Mouse (Mus musculus) heart, embryonic 15.5 days (tissue): Measurements from ENCODE around the gene Tekt4. TPM values are rescaled to one million over a fixed set of nuclear protein-coding genes. Genes with fewer than 3 reads are reported as not detected.

Experiments
- ATAC-seq: fragments of 200-750 bp; cut with Nextera tagmentation; replicated peaks from 2 replicates; pipeline ENCODE4 v1.8.0; 2017; ENCODE audit warnings: low read depth, moderate TSS enrichment; ENCODE audit not compliant: insufficient number of reproducible peaks, insufficient read depth, low FRiP score
- H3K27ac ChIP-seq: fragments of 300-500 bp; sonication (generic); 2 replicates; pipeline ENCODE4 v1.5.1; 2015; ENCODE audit warnings: mild to moderate bottlenecking, inconsistent platforms
- H3K27me3 ChIP-seq: fragments of 300-500 bp; sonication (generic); 2 replicates; pipeline ENCODE4 v1.6.1; 2015; ENCODE audit warnings: inconsistent platforms
- H3K36me3 ChIP-seq: fragments of 300-500 bp; sonication (generic); 2 replicates; pipeline ENCODE4 v1.6.1; 2015; ENCODE audit warnings: mild to moderate bottlenecking, inconsistent platforms
- H3K4me1 ChIP-seq: fragments of 300-500 bp; sonication (generic); replicated peaks from 2 replicates; pipeline ENCODE4 v1.6.1; 2015; ENCODE audit warnings: inconsistent platforms
- H3K4me2 ChIP-seq: fragments of 300-500 bp; sonication (generic); 2 replicates; pipeline ENCODE4 v1.6.1; 2015; ENCODE audit warnings: inconsistent platforms, mild to moderate bottlenecking, moderate library complexity
- H3K4me3 ChIP-seq: fragments of 300-500 bp; sonication (generic); 2 replicates; pipeline ENCODE4 v1.5.1; 2015; ENCODE audit warnings: mild to moderate bottlenecking, inconsistent platforms
- H3K9ac ChIP-seq: fragments of 300-500 bp; sonication (generic); 2 replicates; pipeline ENCODE4 v1.6.1; 2015; ENCODE audit warnings: mild to moderate bottlenecking, inconsistent platforms
- H3K9me3 ChIP-seq: fragments of 300-500 bp; sonication (generic); replicated peaks from 2 replicates; pipeline ENCODE4 v1.6.1; 2016; ENCODE audit warnings: inconsistent platforms
- WGBS: fragments of 180-500 bp; shearing (Covaris S2); methylation state at CpG from one replicate; pipeline ENCODE4 v1.1.7; 2015; ENCODE audit warnings: mixed read lengths; 5-methylcytosine and 5-hydroxymethylcytosine counted together
- polyA plus RNA-seq: library from polyadenylated mRNA; unstranded; fragments of >200 nt; fragmentation: Nextera tagmentation; extraction: Ambion mirVana; gene quantifications from 2 replicates; pipeline ENCODE4 v1.2.1, GENCODE M21; 2015

Tekt4 gene
- polyA plus RNA-seq, 1 experiment from 2014 or later, result 0.45 TPM

GRCm38 (mm10) chr17:25432433-25433181, 21.8 kb upstream of the Tekt4 start:
- Histone ChIP-seq H3K4me2 (peak overlapping the region; percentile 94), H3K36me3 (no peaks in the 10 kb centered on the region), H3K27me3 (peaks cover 24% of the 10 kb centered on the region), H3K27ac (peak overlapping the region; percentile 90), H3K4me1 (peaks cover 64% of the 10 kb centered on the region), H3K9me3 (no peaks in the 10 kb centered on the region), H3K9ac (peak overlapping the region; percentile 80), H3K4me3 (peak overlapping the region; percentile 63)
- WGBS, result 2% methylated on average over 53 of the region's 53 CpGs
- no peak; the same call in 1 of the 2 replicates for ATAC-seq

DNA sequence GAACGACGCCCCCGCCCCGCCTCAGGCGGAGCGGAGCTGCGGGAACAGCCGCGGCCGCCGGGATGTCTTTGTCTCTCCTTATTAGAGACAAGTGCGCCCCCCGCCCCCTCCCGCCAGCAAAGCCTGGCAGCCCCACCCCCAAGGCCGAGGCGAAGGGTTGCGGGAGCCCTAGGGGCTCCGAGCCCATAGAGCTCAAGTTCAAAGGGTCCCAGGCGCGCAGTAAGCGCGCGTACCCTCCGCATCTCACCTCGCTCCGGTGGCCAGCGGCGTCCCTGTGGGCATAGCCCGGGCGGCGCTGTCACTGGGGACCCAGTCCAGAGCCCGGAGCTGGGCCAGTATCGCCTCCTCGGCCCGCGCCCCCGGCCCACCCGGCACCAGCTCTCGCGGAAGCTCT, 21.2 kb upstream of the Tekt4 start:
- under 1% methylated on average over 40 of the region's 40 CpGs for WGBS
- Histone ChIP-seq H3K4me1 (peaks cover 60% of the 10 kb centered on the region), H3K36me3 (no peaks in the 10 kb centered on the region), H3K4me3 (peak overlapping the region; percentile 63), H3K27me3 (peaks cover 24% of the 10 kb centered on the region), H3K27ac (peak overlapping the region; percentile 90), H3K4me2 (peak overlapping the region; percentile 94), H3K9ac (peak overlapping the region; percentile 80), H3K9me3 (no peaks in the 10 kb centered on the region)
- ATAC-seq, result peak; percentile 5

- under 1% methylated on average over 91 of the region's 103 CpGs for WGBS
- Histone ChIP-seq H3K27ac (peak within 1 kb of the TSS; percentile 90), H3K9me3 (no peaks in the 10 kb centered on the region), H3K4me3 (peak within 1 kb of the TSS; percentile 63), H3K4me1 (peaks cover 53% of the 10 kb centered on the region), H3K27me3 (peaks cover 24% of the 10 kb centered on the region), H3K4me2 (peak within 1 kb of the TSS; percentile 94), H3K36me3 (no peaks in the 10 kb centered on the region), H3K9ac (peak within 1 kb of the TSS; percentile 80)
- peak; percentile 86 for ATAC-seq
Observed at GRCm38 (mm10) chr17:25433617-25434606, 20.5 kb upstream of the Tekt4 start, which contains the start of gene Cacna1h. Gene Cacna1h, minus strand, starts transcription at chr17:25433783.

GRCm38 (mm10) chr17:25441417-25441816, 13.0 kb upstream of the Tekt4 start:
- 0 out of 2 replicates have a peak, but pooled peaks cover 5% of the 10 kb centered on the region for H3K4me1 ChIP-seq
- no peaks in the 10 kb centered on the region for H3K9me3 ChIP-seq
- H3K36me3 ChIP-seq, result no peaks in the 10 kb centered on the region
- H3K9ac ChIP-seq, result no peak overlapping the region
- H3K4me2 ChIP-seq, result no peak overlapping the region
- 76% methylated on average over 6 of the region's 6 CpGs for WGBS
- ATAC-seq, result no peak
- H3K27me3 ChIP-seq, result peaks cover 6% of the 10 kb centered on the region; the same call in 1 of the 2 replicates
- no peak overlapping the region for H3K4me3 ChIP-seq
- H3K27ac ChIP-seq, result no peak overlapping the region

GRCm38 (mm10) chr17:25442889-25443288, 11.5 kb upstream of the Tekt4 start:
- no peaks in the 10 kb centered on the region for H3K36me3 ChIP-seq
- no peak overlapping the region for H3K9ac ChIP-seq
- no peak overlapping the region for H3K27ac ChIP-seq
- H3K4me3 ChIP-seq, result no peak overlapping the region
- H3K4me2 ChIP-seq, result no peak overlapping the region
- H3K4me1 ChIP-seq, result 0 out of 2 replicates have a peak, but pooled peaks cover 3% of the 10 kb centered on the region
- WGBS, result 63% methylated on average over 3 of the region's 3 CpGs
- no peaks in the 10 kb centered on the region for H3K9me3 ChIP-seq
- H3K27me3 ChIP-seq, result 0 out of 2 replicates have a peak, but pooled peaks cover 4% of the 10 kb centered on the region
- no peak for ATAC-seq

DNA sequence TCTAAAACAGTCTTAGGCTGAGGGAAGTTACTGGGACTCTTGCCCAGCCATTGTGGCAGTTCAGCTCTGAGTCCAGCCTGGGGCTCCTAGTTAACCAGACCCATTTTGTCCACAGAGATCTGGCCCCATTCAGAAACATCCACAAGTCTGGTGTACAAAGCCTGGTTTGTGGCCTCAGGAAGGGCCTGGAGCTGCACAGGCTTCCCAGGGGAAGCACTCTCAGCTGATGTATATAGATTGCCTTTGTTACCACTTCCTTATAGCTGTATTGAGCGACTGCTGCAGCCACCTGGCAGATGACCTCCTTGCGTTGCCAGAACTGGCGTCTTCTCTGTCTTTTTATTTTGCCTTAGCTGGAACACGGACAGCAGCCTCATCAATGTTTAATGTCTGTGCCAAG, 9.3 kb upstream of the Tekt4 start:
- Histone ChIP-seq H3K27me3 (0 out of 2 replicates have a peak, but pooled peaks cover 4% of the 10 kb centered on the region), H3K4me3 (no peak overlapping the region), H3K27ac (no peak overlapping the region), H3K4me2 (no peak overlapping the region), H3K9me3 (no peaks in the 10 kb centered on the region), H3K36me3 (no peaks in the 10 kb centered on the region), H3K9ac (no peak overlapping the region), H3K4me1 (0 out of 2 replicates have a peak, but pooled peaks cover 3% of the 10 kb centered on the region)
- 53% methylated on average over 4 of the region's 4 CpGs for WGBS
- no peak for ATAC-seq

- H3K4me3 ChIP-seq, result no peak overlapping the region
- WGBS, result 84% methylated on average over 3 of the region's 3 CpGs
- H3K36me3 ChIP-seq, result no peaks in the 10 kb centered on the region
- H3K4me2 ChIP-seq, result no peak overlapping the region
- no peak overlapping the region for H3K9ac ChIP-seq
- no peaks in the 10 kb centered on the region for H3K9me3 ChIP-seq
- H3K4me1 ChIP-seq, result 0 out of 2 replicates have a peak, but pooled peaks cover 5% of the 10 kb centered on the region
- H3K27ac ChIP-seq, result no peak overlapping the region
- ATAC-seq, result no peak
- 0 out of 2 replicates have a peak, but pooled peaks cover 4% of the 10 kb centered on the region for H3K27me3 ChIP-seq
Observed at GRCm38 (mm10) chr17:25445841-25446240, 8.6 kb upstream of the Tekt4 start.

- no peak overlapping the region for H3K27ac ChIP-seq
- no peak for ATAC-seq
- H3K9ac ChIP-seq, result no peak overlapping the region
- H3K36me3 ChIP-seq, result no peaks in the 10 kb centered on the region
- no peak overlapping the region for H3K4me2 ChIP-seq
- H3K9me3 ChIP-seq, result no peaks in the 10 kb centered on the region
- 68% methylated on average over 12 of the region's 12 CpGs for WGBS
- 0 out of 2 replicates have a peak, but pooled peaks cover 4% of the 10 kb centered on the region for H3K27me3 ChIP-seq
- no peak overlapping the region for H3K4me3 ChIP-seq
- H3K4me1 ChIP-seq, result 0 out of 2 replicates have a peak, but pooled peaks cover 5% of the 10 kb centered on the region
Observed at GRCm38 (mm10) chr17:25447865-25448264, 6.5 kb upstream of the Tekt4 start.

- no peak overlapping the region for H3K27ac ChIP-seq
- 53% methylated on average over 4 of the region's 4 CpGs for whole genome bisulfite sequencing
- no peak overlapping the region for H3K9ac ChIP-seq
- H3K36me3 ChIP-seq, result no peaks in the 10 kb centered on the region
- H3K4me3 ChIP-seq, result no peak overlapping the region
- no peaks in the 10 kb centered on the region for H3K9me3 ChIP-seq
- 0 out of 2 replicates have a peak, but pooled peaks cover 4% of the 10 kb centered on the region for H3K27me3 ChIP-seq
- no peak overlapping the region for H3K4me2 ChIP-seq
- no peak for ATAC-seq
- H3K4me1 ChIP-seq, result peaks cover 5% of the 10 kb centered on the region; the same call in 1 of the 2 replicates
Observed at GRCm38 (mm10) chr17:25450329-25450728, 4.1 kb upstream of the Tekt4 start.

GRCm38 (mm10) chr17:25452246-25452965, 2.0 kb upstream of the Tekt4 start:
- no peak for ATAC-seq
- WGBS, result 72% methylated on average over 5 of the region's 5 CpGs
- Histone ChIP-seq H3K36me3 (no peaks in the 10 kb centered on the region), H3K9ac (no peak overlapping the region), H3K9me3 (no peaks in the 10 kb centered on the region), H3K27me3 (0 out of 2 replicates have a peak, but pooled peaks cover 4% of the 10 kb centered on the region), H3K4me3 (no peak overlapping the region), H3K27ac (no peak overlapping the region), H3K4me1 (peaks cover 5% of the 10 kb centered on the region; the same call in 1 of the 2 replicates), H3K4me2 (no peak overlapping the region)
